Mouse (Mus musculus): ENCODE results near the gene Adh7. TPM values are rescaled to one million over a fixed set of nuclear protein-coding genes. Genes with fewer than 3 reads are reported as not detected.

Gene Adh7
- total RNA-seq, 2 experiments from 2014 or later = 0.20 to 0.28 TPM

DNA sequence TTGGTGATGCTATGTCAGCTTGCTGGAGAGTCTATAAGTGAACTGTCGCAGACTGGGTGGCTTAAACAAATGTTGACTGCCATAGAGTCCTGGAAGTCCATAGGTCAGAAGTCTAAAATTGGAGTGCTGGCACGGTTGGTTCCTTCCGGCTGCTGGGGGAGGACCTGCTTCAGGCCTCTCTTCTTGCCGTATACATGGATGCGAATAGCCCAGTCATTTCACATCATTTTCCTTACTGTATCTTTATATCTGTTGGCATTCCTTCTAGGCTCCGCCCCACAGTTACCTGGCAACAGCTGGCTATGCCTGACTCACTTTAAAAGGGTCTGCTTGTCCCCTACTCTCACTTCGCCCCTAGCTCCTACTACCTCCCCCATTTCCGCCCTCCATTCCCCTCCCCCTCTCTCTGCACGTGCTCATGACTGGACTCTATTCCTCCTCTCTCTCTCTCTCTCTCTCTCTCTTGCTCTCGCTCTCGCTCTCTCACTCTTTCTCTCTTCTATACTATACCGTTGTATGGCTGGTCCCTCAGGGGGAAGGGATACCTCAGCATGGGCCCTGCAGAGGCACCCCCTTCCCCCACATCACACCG, 6.9 kb downstream of the Adh7 start:
- no peak for DNase-seq

DNA sequence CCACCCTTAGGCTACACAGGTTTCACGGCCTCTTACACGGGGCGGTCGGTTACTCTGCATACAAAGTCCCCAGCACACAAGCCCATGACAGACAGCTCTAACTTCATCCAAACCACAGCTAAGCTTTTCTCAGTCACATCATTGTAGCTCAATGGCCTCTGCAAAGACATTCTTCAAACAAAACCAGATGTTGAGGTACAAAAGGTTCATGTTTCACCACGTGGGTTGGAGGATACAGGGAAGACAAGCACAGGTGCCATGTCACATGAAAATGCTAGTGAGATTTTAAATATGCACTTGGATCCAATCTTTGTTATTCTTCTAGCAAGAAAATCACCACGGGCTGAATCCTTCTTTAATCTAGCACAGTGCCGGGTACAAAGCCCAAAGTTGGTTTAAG, 7.8 kb downstream of the Adh7 start:
- no peak for DNase-seq

- no peak for DNase-seq
Measured at GRCm38 (mm10) chr3:138225853-138226252, 8.3 kb downstream of the Adh7 start.

DNA sequence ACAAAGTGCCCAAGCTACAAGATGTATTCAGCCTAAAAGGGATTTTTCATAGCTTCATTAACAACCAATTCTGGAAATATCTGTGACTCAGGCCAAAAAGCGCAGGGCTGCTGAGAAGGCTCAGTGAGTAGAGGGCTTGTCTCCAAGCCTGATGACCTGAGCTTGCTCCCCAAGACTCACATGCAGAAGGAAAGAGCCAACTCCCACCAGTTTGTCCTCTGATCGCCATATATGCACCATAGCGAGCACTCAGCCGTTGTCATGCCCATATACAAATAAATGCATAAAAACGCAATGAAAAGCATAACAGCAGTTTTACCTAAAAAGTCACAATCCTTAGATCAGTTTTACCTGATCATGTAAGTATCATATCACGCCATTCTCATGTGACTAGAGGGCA, 8.9 kb downstream of the Adh7 start:
- DNase-seq = no peak

- DNase-seq = no peak
Measured at GRCm38 (mm10) chr3:138227082-138227481, 9.5 kb downstream of the Adh7 start.

- no peak for DNase-seq
Measured at GRCm38 (mm10) chr3:138227782-138228181, 10.2 kb downstream of the Adh7 start.

DNA sequence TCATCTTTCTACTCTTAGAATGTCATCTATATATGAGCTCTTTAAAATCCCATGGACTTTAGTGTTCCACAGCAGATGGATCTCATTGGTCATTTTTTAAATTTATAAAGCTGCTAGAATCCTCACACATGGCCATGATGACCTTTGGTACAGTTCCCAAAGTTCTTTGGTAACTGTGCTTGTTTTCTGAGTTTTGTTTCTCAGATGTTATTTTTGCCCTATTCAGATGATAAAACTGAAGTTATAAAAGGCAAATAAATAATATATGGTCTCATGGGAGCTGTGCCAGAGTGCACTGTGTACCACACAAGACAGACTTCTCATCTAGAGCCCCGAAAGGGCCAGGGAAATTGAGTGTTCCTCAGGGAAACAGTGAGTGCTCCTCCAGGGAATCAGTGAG, 11.9 kb downstream of the Adh7 start:
- no peak for DNase-seq

GRCm38 (mm10) chr3:138230266-138230665, 12.7 kb downstream of the Adh7 start:
- no peak for DNase-seq

GRCm38 (mm10) chr3:138231531-138231930, 14.0 kb downstream of the Adh7 start:
- DNase-seq = no peak

GRCm38 (mm10) chr3:138236546-138237163, 19.1 kb downstream of the Adh7 start:
- no peak for DNase-seq

DNA sequence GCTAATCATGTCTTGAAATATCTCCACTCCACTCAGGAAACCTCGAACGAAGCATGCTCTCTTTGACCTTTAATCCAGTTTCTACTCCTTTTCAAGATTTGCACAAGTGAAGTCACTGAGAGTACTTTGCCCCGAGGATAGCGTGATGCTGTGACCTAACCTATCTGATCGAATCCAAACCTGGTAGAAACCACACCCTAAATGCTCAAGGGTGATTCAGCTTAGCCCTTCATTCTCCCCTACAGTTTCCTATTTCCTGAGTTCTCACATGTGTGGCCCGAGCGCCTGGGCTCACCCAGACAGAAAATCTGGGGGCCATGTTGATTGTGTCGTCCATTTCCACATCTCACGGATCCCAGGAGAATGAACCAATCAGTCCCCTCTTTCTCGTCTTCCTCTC, 20.5 kb downstream of the Adh7 start:
- no peak for DNase-seq

DNA sequence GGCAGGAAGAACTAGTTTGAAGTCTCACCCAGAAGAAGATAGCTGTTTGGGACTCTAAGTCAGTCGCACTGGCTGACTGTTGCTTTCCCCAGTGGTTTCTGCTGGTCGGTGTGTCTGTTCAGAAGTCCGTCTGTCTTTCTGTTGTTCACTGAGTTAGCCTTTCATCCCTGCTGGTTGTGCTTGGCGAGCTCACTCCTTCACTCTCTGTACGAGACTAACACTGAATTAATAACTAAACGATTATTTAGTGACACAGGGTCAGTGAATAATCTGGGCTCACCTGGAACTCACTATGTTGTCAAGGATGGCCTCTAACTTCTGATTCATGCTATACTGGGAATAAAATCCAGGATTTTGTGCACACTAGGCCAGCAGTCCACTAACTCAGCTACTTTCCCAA, 21.9 kb downstream of the Adh7 start:
- no peak for DNase-seq

DNA sequence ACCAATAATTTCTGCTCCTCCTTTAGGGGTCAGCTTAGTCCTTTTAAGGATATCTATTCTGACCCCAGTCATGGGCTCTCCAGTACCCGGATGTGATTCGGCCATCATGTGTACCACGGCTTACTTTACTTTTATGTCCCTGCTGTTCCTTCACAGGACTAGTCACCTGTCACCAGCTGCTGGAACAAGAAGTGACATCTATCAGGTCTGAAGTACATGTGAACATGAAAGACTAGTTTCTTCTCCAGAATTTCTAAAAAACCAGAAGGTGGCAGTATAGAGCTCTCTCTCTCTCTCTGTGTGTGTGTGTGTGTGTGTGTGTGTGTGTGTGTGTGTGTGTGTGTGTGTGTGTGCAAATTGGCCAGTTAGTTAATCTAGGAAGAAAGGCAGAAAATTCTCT, 22.9 kb downstream of the Adh7 start:
- DNase-seq = no peak

GRCm38 (mm10) chr3:138240942-138241341, 23.4 kb downstream of the Adh7 start:
- DNase-seq = no peak

DNA sequence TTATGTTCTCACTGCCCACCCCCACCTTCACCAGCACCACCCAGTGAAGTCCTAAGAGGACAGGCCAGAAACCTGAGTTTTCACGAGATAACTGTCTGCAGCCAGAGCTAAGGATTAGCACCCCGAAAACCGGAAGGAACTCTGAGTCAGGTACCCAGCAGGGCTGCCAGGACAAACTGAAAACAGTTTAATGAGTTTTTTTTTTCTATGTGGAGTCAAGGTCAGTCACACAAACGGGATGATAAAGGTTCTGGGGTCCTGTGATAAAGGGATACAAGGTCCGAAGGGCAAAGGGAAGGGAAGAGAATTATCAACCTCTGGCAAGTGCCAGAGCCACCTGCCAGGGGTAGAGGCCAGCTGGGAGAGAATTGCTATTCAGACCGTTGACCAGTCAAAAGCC, 23.8 kb downstream of the Adh7 start:
- DNase-seq = no peak

DNA sequence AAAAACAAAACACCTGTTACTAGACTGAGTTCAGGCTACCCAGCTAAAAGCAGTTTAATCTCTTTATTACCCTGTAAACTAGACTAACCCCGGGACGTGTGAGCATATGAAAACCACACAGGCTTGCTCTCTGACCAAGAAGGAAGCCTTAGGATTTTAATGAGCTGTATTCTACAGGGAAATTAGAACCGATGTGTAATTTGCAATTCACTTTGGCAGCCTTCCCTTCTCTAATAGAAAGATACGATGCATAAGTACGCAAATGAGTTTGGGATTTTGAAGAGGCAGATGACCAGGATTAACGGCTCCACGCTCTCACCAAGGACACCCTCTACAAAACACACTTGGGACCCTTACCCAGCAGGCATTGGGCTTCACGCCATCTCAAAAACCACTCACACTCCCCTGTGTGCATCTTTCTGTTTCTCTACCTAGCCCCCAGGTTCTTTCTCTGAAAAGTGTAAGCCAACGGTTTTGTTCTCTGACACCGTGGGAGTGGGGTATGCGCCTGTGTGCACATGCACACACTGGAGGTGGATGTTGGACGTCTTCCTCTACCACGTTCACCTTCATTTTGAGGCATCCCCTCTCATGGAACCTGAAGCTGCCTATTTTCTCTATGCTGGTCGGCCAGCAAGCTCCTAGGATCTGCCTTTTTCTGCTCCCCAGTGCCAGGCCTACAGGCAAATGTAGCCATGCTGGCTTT, 24.6 kb downstream of the Adh7 start:
- no peak for DNase-seq

DNA sequence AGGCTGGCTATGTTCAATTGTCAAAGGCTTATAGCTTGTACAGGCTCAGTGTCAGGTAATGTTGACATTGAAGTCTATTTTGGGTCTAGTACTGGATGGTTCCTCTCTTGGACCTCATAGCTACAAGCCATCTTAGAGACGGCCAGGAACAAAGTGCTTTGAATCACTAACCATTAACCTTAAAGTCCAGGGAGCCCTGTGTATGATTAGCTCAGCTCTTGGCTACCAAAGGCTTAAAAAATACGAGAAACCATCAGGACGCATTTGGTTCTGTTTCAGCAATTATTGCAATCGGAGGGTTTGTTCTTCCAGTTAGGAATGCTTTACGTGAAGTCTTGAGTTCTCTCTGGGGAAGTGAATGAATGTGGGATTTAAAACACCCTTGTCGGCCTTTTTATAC, 25.4 kb downstream of the Adh7 start:
- DNase-seq = no peak

DNA sequence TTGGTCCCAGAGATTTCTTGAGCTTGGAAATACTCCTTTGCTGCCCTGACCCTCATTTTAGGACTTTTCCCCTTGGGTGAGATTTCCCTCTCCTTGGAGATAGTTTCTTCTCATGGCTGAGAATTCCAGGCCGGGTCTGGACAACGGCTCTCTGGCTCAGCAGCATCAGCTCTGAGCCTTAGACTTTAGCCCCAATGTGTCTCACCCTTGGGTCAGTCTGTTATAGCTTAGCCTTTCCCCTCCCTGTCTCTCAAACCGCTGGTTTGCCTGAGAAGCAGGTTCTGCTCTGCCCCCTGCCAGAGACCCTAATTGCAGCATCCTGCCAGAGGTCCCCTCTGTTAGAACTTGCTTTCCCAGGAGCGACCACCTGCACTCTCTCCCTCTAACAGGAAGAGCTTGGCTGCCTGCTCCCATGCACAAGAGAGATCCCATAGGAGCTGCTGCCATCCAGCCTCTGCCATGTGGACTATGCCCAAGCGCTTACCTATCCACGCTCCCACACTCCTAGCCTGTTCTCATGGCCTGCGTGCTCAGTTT, 26.8 kb downstream of the Adh7 start:
- DNase-seq = no peak

GRCm38 (mm10) chr3:138246511-138247020, 29.0 kb downstream of the Adh7 start:
- DNase-seq = no peak

- no peak for DNase-seq
Measured at GRCm38 (mm10) chr3:138247241-138247640, 29.7 kb downstream of the Adh7 start.

GRCm38 (mm10) chr3:138248011-138248410, 30.5 kb downstream of the Adh7 start:
- DNase-seq = no peak

DNA sequence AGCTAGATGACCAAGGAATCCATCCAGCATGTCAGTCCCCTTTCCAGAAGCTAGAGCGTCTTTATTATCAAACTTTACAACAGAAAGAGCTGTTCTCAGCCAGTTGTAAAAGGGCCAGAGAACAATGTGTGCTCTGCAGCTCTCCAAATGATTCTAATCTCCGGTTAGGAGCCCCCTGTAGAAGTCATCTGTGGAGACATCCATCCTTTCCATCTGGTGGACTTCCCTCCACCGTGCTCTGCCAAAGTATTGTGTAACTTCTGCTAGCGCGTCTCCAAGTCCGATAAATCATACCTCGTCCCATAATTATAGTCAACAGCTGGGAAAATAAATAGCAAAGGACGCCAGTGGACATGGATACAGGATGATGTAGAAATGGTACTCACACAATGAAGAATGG, 31.2 kb downstream of the Adh7 start:
- no peak for DNase-seq

DNA sequence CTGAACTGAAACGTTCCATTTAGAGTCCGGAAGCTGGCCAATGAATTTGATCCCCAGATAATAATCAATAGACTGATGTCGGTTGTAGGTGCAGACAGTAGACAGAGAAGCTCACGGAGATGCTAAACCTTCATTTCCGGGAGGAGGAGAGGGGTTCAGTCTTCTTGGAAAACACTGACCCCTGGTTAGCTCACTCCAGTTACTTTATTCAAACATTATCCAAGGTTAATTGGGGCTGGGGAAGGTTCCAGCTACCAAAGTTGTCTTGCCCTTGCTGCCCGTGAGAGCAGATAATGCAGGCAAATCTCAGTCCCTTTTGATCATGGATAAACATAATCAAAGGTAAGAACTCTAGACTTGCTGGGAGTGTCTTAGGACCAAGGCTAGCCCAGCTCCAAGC, 33.6 kb downstream of the Adh7 start:
- no peak for DNase-seq

Measured in gastrocnemius, postnatal 10 days (tissue).